Mouse (Mus musculus) left cerebral cortex, postnatal 14 days (tissue): ENCODE results near the gene Smoc1. TPM values are rescaled to one million over a fixed set of nuclear protein-coding genes. Genes with fewer than 3 reads are reported as not detected.
A peak's percentile ranks its signal among the peaks of the same experiment; 100 is the strongest.

Experiments
- DNase-seq, 2 experiments: peaks; one replicate each; pipeline ENCODE4 v3.0.0; 2021 to 2022; ENCODE audit warnings: low spot score in 2 of 2, mixed read lengths in 1 of 2
- intact Hi-C: fragments of 180-260 bp; cut with DNase I; formaldehyde crosslinking; loops from one replicate; pipeline ENCODE4 v1.15.1; 2025
- total RNA-seq, 2 experiments: library from RNA; stranded (reverse); gene quantifications; 2 replicates each; pipeline ENCODE4 v1.2.3; 2021

Smoc1 gene
- total RNA-seq, 2 experiments from 2014 or later, result 6.3 to 9.0 TPM

DNA sequence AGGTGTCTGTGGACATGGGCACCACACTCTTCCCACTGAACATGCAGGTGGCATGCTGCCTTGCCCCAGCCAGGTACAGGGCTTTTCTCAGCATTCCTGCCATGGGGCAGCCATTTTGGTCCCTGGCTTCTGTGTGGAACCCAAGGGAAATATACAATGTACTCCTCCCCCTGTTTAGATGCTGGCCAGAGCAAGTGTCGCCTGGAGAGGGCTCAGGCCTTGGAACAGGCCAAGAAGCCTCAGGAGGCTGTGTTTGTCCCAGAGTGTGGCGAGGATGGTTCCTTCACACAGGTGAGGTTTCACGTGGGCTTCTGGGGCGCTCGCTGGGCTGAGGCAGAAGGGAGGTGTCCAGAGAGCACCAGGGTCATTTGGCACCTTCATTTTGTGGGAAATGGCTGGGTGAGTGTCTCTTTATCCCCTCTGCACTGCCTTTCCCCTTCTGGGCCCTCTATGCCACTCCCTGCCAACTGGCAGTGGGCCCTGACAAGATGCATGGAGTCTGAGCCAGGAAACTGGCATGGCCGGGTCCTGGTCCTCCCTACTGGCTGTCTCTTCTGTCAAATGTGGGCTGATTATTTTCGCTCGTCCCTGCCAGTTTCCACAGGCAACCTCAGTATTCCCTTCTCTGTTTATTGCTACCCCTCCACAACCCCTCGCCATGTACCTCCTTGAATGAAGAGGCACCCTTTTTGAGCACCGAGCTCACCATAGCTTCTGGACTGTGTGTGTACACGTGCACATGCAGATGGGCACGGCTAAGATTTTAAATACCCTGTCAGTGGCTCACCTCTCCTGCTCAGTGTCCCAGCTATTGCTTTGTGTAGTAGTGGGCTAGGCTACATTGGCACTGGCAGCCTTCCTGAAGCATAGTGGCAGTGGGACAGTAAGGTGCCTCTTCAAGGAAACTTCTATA lies 79.4 kb downstream of the Smoc1 start:
- intact Hi-C loops, result no loop called here
- peak in 1 of 2 experiments; percentile 42 for DNase-seq

DNA sequence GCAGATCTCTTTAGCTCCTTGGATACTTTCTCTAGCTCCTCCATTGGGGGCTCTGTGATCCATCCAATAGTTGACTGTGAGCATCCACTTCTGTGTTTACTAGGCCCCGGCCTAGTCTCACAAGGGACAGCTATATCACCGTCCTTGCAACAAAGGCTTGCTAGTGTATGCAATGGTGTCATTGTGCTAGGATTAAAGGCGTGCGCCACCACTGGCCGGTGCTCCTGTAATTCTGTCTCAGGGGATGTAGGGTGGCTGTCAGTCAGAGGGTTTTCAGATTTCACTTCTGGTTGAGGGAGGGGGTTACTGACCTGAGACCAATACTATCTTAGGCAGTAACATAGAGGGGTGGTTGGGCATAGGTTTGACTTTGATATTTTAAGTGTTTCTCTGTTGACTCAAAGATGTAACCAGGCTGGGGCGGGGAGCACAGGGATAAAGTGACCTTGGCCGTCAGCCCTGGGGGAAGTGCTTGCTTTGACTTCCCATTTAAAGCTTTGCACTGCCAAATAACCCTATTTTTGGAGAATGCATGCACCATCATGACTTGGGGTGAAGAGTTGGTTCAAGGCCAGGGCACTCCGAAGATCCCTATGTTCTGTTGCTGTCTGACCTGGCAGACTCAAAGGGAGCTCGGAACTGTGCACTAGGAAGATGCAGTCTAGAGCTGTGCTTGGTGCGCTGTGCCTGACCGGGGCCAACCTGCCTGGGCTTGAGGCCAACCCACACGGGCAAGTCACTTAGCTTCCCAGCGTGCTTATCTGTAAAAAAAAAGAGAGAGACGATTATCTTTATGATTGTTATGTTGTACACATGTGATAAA lies 80.9 kb downstream of the Smoc1 start:
- DNase-seq, result no peak
- intact Hi-C loops, result no loop called here

GRCm38 (mm10) chr12:81108600-81109011 lies 82.0 kb downstream of the Smoc1 start:
- intact Hi-C loops, result no loop called here
- no peak for DNase-seq

DNA sequence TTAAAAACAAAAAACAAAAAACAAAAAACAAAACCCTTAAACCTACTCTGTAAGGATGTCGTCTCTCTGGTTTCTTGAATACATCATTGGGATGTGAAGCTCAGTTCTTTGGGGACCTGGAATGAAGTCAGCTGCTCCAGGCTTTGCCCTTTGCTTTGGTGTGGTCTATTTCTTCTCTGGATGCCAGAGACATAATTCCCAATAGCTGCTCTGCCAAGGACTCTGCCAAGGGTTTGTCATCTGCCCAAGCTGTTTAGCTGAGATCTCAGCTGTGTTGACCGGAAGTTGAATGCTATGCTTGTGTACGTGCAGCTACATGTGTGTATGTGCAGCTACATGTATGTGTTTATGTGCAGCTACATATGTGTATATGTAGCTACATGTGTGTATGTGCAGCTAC lies 83.4 kb downstream of the Smoc1 start:
- no peak for DNase-seq
- intact Hi-C loops, result no loop called here

DNA sequence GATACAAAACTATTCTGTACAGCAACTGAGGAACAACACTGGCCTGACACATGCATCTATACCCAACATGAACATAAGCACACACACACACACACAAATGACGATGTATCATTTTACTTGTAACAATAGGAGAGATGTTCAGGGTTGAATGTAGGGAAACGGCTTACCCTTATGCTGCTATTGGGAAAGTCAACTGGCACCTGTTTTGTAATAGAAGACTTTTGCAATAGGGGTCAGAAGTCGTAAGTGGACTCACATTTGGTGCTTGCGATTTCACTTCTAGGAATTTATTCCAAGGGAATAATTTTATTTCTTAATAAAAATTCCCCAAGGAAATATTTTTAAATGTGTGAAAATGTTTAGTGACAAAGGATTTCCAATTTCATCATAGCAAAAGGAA lies 85.7 kb downstream of the Smoc1 start:
- intact Hi-C loops, result no loop called here
- no peak for DNase-seq

DNA sequence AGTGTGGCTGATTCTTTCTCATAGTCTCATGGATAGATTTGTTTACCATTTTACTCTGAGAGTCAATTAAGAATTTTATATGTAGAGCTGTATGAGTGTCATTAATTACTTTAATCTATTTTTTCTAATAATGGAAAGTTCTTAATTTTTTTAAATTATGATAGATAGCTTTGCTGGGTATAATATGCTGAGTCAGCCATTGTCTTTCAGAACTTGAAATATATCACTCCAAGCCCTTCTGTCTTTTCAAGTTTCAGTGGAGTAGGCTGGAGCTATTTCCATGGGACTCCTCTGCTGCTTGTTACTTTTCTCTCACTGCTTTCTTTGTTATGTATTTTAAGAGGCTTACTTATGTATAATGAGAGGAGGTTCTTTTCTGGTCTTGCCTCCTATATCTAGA lies 93.7 kb downstream of the Smoc1 start:
- DNase-seq, result no peak
- intact Hi-C loops, result no loop called here

DNA sequence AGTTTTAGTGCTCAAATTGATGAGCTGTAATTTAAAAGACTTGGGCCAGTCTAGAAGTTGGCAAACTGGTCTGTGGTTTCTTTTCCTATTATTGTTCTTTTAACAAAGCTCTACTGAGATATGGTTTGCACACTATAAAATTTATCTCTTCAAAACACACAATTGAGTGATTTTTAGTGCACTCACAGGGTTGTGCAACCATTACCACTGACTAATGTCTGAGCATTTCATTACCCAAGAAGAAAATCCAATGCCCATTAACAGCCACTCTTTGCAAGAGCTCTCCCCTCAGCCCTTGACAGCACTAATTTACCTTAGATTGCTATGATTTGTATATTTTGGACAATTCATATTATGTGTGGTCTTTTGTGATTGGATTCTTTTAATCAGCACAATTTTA lies 97.2 kb downstream of the Smoc1 start:
- no peak for DNase-seq

DNA sequence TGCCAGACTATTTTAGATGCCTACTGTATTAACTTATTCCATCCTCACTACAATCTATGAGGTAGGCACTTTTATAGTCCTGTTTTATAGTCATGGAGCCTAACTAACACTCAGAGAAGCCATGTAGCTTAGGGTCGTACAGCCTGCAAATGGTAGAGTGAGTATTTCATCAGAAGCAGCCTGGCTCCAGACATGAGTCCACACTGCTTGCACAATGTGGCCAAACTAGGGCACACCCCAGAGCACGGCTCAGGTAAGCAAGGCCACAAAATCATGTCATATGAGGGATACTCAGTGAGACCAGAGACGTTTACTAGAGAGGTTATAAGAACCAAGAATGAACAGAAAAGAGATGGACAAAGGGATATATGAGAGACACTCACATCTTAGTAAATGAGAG lies 100.2 kb downstream of the Smoc1 start:
- intact Hi-C loops, result no loop called here
- no peak for DNase-seq

More for the DNA sequence above, 97.2 kb downstream of the Smoc1 start:
- intact Hi-C loops, result no loop called here

GRCm38 (mm10) chr12:81128693-81129092 lies 102.1 kb downstream of the Smoc1 start:
- intact Hi-C loops, result no loop called here
- no peak for DNase-seq

DNA sequence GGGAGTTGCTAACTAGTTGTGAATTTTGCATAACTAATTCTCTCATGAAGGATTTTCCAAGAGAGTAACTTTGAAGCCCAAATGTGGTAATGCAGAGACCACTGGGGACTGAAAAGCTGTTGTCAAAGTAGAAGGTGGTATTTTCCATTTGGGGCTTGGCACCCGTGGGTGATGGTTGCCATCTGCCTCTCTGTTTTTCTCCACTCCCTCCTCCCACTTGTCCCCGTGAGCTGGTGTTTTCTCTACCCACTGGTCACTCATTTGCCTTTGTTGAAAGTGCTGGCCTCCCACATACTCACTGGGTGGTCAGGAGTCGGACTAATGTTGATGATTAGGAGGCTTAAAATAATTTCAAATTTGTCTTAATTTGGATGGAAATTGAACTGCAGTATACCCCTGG lies 104.1 kb downstream of the Smoc1 start:
- intact Hi-C loops, result no loop called here
- no peak for DNase-seq

DNA sequence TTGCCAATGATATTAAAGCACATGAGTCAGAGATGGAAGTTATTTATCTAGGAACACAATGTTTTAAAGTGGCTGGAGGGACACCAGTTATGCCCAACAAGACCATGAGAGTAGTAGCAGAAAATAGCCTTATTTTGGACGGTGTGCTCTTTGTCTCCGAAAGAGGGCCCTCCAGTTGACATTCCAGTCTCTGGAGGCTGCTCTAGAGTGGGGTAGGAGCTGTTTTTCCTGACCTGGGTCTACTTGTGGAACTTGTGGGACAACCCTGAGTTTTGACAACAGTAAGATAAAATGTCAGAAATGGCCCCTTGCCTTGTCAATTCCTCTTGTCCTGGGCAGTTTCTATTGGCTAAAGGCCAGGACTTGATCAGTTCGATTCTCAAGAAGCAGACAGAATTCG lies 104.5 kb downstream of the Smoc1 start:
- DNase-seq, result no peak
- intact Hi-C loops, result no loop called here

GRCm38 (mm10) chr12:81133055-81133665 lies 106.6 kb downstream of the Smoc1 start:
- intact Hi-C loops, result no loop called here
- DNase-seq, result no peak

DNA sequence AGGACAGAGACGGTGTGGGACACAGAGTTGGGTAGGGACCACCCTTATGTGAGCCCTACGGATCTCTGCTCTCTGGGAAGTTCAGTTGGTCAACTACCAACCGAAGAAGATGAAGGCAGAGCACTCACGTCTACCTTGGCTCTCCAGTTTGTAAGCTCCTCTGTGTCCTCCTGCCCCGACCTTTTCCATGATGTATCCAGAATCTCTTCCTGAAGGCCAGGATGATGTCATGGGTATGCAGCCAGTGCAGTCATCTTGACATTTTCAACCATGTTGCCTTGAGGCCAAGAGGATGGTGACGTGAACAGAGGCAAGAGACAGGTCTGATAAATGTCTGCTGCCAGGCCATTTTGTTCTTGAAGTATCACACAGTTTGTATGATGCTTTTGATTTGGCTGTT lies 111.6 kb downstream of the Smoc1 start:
- DNase-seq, result no peak
- intact Hi-C loops, result loop anchor here (5.0 kb wide), 1 partner anchor 46 kb away; no protein-coding TSS in a partner anchor

DNA sequence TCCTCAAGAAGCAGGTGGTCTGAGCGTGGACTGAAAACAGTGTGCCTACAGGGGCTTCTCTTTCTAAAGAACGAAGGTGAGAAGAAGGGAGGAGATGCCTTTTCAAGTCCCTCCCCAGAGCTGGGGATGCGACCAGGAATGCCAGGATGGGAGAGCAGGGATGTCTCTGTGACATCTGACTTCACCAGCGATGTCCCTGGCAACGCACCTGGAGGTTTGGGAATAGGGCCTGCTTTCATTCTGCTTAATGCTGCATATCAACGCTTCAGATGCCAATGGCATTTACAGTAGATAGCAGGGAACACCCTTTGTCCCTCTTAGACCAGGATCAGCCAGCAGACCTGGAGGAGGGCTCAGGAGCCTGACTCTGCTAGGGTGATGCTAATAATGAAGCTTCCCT lies 112.9 kb downstream of the Smoc1 start:
- intact Hi-C loops, result loop anchor here (5.0 kb wide), 1 partner anchor 47 kb away; no protein-coding TSS in a partner anchor
- DNase-seq, result no peak

GRCm38 (mm10) chr12:81140594-81141328 lies 114.2 kb downstream of the Smoc1 start:
- intact Hi-C loops, result loop anchor here (10.0 kb wide), 1 partner anchor 106 kb away; no protein-coding TSS in a partner anchor
- DNase-seq, result peak; percentile 27 to 41

- no peak for DNase-seq
- intact Hi-C loops, result loop anchor here (10.0 kb wide), 1 partner anchor 107 kb away; no protein-coding TSS in a partner anchor
Measured at GRCm38 (mm10) chr12:81141329-81141711, 114.7 kb downstream of the Smoc1 start.

- DNase-seq, result no peak
- intact Hi-C loops, result loop anchor here (10.0 kb wide), 1 partner anchor 107 kb away; no protein-coding TSS in a partner anchor
Measured at GRCm38 (mm10) chr12:81142231-81142630, 115.6 kb downstream of the Smoc1 start.

DNA sequence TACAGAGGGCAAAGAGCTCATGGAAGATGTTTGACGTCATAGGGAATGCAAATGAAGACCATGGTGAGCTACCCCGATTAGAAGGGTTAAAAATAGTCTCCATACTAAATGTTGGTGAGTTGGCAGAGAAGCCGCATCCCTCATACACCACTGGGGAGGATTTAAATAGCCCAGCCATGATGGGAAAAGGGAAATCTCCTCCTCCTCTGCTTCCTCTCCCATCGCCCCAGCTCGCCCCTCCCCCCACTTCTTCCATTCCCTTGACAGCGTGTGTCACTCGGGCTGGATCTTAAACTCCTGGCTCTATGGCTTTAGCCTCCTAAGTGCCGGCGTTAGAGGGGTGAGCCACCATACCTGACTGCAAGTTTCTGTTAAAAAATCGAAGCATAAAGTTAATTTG lies 117.6 kb downstream of the Smoc1 start:
- intact Hi-C loops, result loop anchor here (10.0 kb wide), 1 partner anchor 109 kb away; no protein-coding TSS in a partner anchor

More for the DNA sequence above, 117.6 kb downstream of the Smoc1 start:
- DNase-seq, result no peak
